Mouse (Mus musculus): ENCODE measurements around the gene Atp5d. TPM values are rescaled to one million over a fixed set of nuclear protein-coding genes. Genes with fewer than 3 reads are reported as not detected.
A peak's percentile ranks its signal among the peaks of the same experiment; 100 is the strongest.

The Atp5d gene
- total RNA-seq, 1 experiment = 226 TPM

- peaks cover 2 to 20% of the 10 kb centered on the region in 2 experiments; a peak in 2 of 4 replicates for H3K4me1 ChIP-seq (ENCODE audit: control insufficient read depth in 2 of 2, insufficient read depth in 2 of 2, low read length in 2 of 2, poor library complexity in 1 of 2)
- no peak overlapping the region for H3K27ac ChIP-seq (ENCODE audit: insufficient read depth, low read depth, low read length, poor library complexity, severe bottlenecking)
- TF ChIP-seq ZNF384 (IDR thresholded peaks at IDR 0.05; ENCODE audit: low read depth, low read length) (no peak), MAFK (IDR thresholded peaks at IDR 0.05; ENCODE audit: insufficient read depth, low read depth, low read length) (no peak), HCFC1 (IDR thresholded peaks at IDR 0.05; ENCODE audit: borderline replicate concordance, insufficient read depth, low read length) (no peak), CHD2 (IDR thresholded peaks at IDR 0.05; ENCODE audit: low read depth, low read length) (no peak), ZC3H11A (IDR thresholded peaks at IDR 0.05; ENCODE audit: borderline replicate concordance, low read depth, low read length) (no peak)
- no peak for DNase-seq (ENCODE audit: low read depth, low spot score)
- H3K36me3 ChIP-seq (ENCODE audit: control insufficient read depth, insufficient read depth, low read length, poor library complexity, severe bottlenecking) = no peaks in the 10 kb centered on the region
- no peaks in the 10 kb centered on the region for H3K9me3 ChIP-seq (ENCODE audit: control insufficient read depth, insufficient read depth, low read depth, low read length)
- in situ Hi-C loops (cut with MboI; ENCODE audit: low sequenced_read_pairs in 2 of 2, unreplicated experiment in 2 of 2) = no loop called here
- no peak overlapping the region for H3K9ac ChIP-seq (ENCODE audit: insufficient read depth, low read depth, low read length, poor library complexity, severe bottlenecking)
- H3K4me3 ChIP-seq (ENCODE audit: insufficient read depth in 1 of 2, low read depth in 1 of 2, low read length in 2 of 2, poor library complexity in 1 of 2, severe bottlenecking in 1 of 2) = peak overlapping the region; percentile 47 to 55; a peak in 2 of 4 replicates
Observed at GRCm38 (mm10) chr10:80189999-80190398, 51.6 kb downstream of the Atp5d start.

- no peak overlapping the region for H3K27ac ChIP-seq (ENCODE audit: insufficient read depth, low read depth, low read length, poor library complexity, severe bottlenecking)
- DNase-seq (ENCODE audit: low read depth, low spot score) = no peak
- no peaks in the 10 kb centered on the region for H3K9me3 ChIP-seq (ENCODE audit: control insufficient read depth, insufficient read depth, low read depth, low read length)
- H3K4me1 ChIP-seq (ENCODE audit: control insufficient read depth in 2 of 2, insufficient read depth in 2 of 2, low read length in 2 of 2, poor library complexity in 1 of 2) = peaks cover 2 to 20% of the 10 kb centered on the region in 2 experiments; a peak in 2 of 4 replicates
- H3K36me3 ChIP-seq (ENCODE audit: control insufficient read depth, insufficient read depth, low read length, poor library complexity, severe bottlenecking) = no peaks in the 10 kb centered on the region
- H3K9ac ChIP-seq (ENCODE audit: insufficient read depth, low read depth, low read length, poor library complexity, severe bottlenecking) = 0 out of 2 replicates have a peak overlapping the region, but pooled peaks have one; percentile 15
- in situ Hi-C loops (cut with MboI; ENCODE audit: low sequenced_read_pairs in 2 of 2, unreplicated experiment in 2 of 2) = no loop called here
- peak overlapping the region; percentile 47 to 55 for H3K4me3 ChIP-seq (ENCODE audit: insufficient read depth in 1 of 2, low read depth in 1 of 2, low read length in 2 of 2, poor library complexity in 1 of 2, severe bottlenecking in 1 of 2)
- TF ChIP-seq ZNF384 (IDR thresholded peaks at IDR 0.05; ENCODE audit: low read depth, low read length) (no peak), ZC3H11A (IDR thresholded peaks at IDR 0.05; ENCODE audit: borderline replicate concordance, low read depth, low read length) (no peak), HCFC1 (IDR thresholded peaks at IDR 0.05; ENCODE audit: borderline replicate concordance, insufficient read depth, low read length) (no peak), MAFK (IDR thresholded peaks at IDR 0.05; ENCODE audit: insufficient read depth, low read depth, low read length) (no peak), CHD2 (IDR thresholded peaks at IDR 0.05; ENCODE audit: low read depth, low read length) (no peak)
Observed at GRCm38 (mm10) chr10:80190491-80191051, 52.1 kb downstream of the Atp5d start.

- peaks cover 0 to 10% of the 10 kb centered on the region in 2 experiments; a peak in 2 of 4 replicates for H3K4me1 ChIP-seq (ENCODE audit: control insufficient read depth in 2 of 2, insufficient read depth in 2 of 2, low read length in 2 of 2, poor library complexity in 1 of 2)
- no peaks in the 10 kb centered on the region for H3K36me3 ChIP-seq (ENCODE audit: control insufficient read depth, insufficient read depth, low read length, poor library complexity, severe bottlenecking)
- H3K9me3 ChIP-seq (ENCODE audit: control insufficient read depth, insufficient read depth, low read depth, low read length) = no peaks in the 10 kb centered on the region
- H3K27ac ChIP-seq (ENCODE audit: insufficient read depth, low read depth, low read length, poor library complexity, severe bottlenecking) = no peak overlapping the region
- no peak for DNase-seq (ENCODE audit: low read depth, low spot score)
- in situ Hi-C loops (cut with MboI; ENCODE audit: low sequenced_read_pairs in 2 of 2, unreplicated experiment in 2 of 2) = no loop called here
- TF ChIP-seq ZNF384 (IDR thresholded peaks at IDR 0.05; ENCODE audit: low read depth, low read length) (no peak), MAFK (IDR thresholded peaks at IDR 0.05; ENCODE audit: insufficient read depth, low read depth, low read length) (no peak), HCFC1 (IDR thresholded peaks at IDR 0.05; ENCODE audit: borderline replicate concordance, insufficient read depth, low read length) (no peak), CHD2 (IDR thresholded peaks at IDR 0.05; ENCODE audit: low read depth, low read length) (no peak), ZC3H11A (IDR thresholded peaks at IDR 0.05; ENCODE audit: borderline replicate concordance, low read depth, low read length) (no peak)
- H3K9ac ChIP-seq (ENCODE audit: insufficient read depth, low read depth, low read length, poor library complexity, severe bottlenecking) = no peak overlapping the region
- H3K4me3 ChIP-seq (ENCODE audit: insufficient read depth in 1 of 2, low read depth in 1 of 2, low read length in 2 of 2, poor library complexity in 1 of 2, severe bottlenecking in 1 of 2) = no peak overlapping the region
Observed at GRCm38 (mm10) chr10:80193976-80194375, 55.5 kb downstream of the Atp5d start.

- Histone ChIP-seq H3K4me3 (ENCODE audit: insufficient read depth in 1 of 2, low read depth in 1 of 2, low read length in 2 of 2, poor library complexity in 1 of 2, severe bottlenecking in 1 of 2) (no peak overlapping the region), H3K9me3 (ENCODE audit: control insufficient read depth, insufficient read depth, low read depth, low read length) (no peaks in the 10 kb centered on the region), H3K27ac (ENCODE audit: insufficient read depth, low read depth, low read length, poor library complexity, severe bottlenecking) (no peak overlapping the region), H3K4me1 (ENCODE audit: control insufficient read depth in 2 of 2, insufficient read depth in 2 of 2, low read length in 2 of 2, poor library complexity in 1 of 2) (peaks cover 0 to 10% of the 10 kb centered on the region in 2 experiments; a peak in 2 of 4 replicates), H3K9ac (ENCODE audit: insufficient read depth, low read depth, low read length, poor library complexity, severe bottlenecking) (no peak overlapping the region), H3K36me3 (ENCODE audit: control insufficient read depth, insufficient read depth, low read length, poor library complexity, severe bottlenecking) (no peaks in the 10 kb centered on the region)
- TF ChIP-seq MAFK (IDR thresholded peaks at IDR 0.05; ENCODE audit: insufficient read depth, low read depth, low read length) (no peak), ZNF384 (IDR thresholded peaks at IDR 0.05; ENCODE audit: low read depth, low read length) (no peak), HCFC1 (IDR thresholded peaks at IDR 0.05; ENCODE audit: borderline replicate concordance, insufficient read depth, low read length) (no peak), CHD2 (IDR thresholded peaks at IDR 0.05; ENCODE audit: low read depth, low read length) (no peak), ZC3H11A (IDR thresholded peaks at IDR 0.05; ENCODE audit: borderline replicate concordance, low read depth, low read length) (no peak)
- no peak for DNase-seq (ENCODE audit: low read depth, low spot score)
- in situ Hi-C loops (cut with MboI; ENCODE audit: low sequenced_read_pairs in 2 of 2, unreplicated experiment in 2 of 2) = no loop called here
Observed at GRCm38 (mm10) chr10:80194441-80194840, 56.0 kb downstream of the Atp5d start.

Other genes starting within 250 kb of the Atp5d start
- not detected in 2 replicates for gene Cfd, start 247.8 kb upstream of the Atp5d start, total RNA-seq (2012; rRNA removed)
- 21.0 and 24.9 TPM in 2 replicates for gene Med16, start 229.7 kb upstream of the Atp5d start, total RNA-seq (2012; rRNA removed)
- 2.3 and 8.3 TPM in 2 replicates for gene Gm26602, start 227.8 kb upstream of the Atp5d start, total RNA-seq (2012; rRNA removed)
- gene Kiss1r, start 221.7 kb upstream of the Atp5d start, total RNA-seq (2012; rRNA removed) = 0.85 and 2.4 TPM in 2 replicates
- 24.0 and 28.2 TPM in 2 replicates for gene R3hdm4, start 217.4 kb upstream of the Atp5d start, total RNA-seq (2012; rRNA removed)
- gene Arid3a, start 211.6 kb upstream of the Atp5d start, total RNA-seq (2012; rRNA removed) = 10.8 and 16.3 TPM in 2 replicates
- gene Wdr18, start 178.5 kb upstream of the Atp5d start, total RNA-seq (2012; rRNA removed) = 155 and 195 TPM in 2 replicates
- gene Grin3b, start 167.9 kb upstream of the Atp5d start, total RNA-seq (2012; rRNA removed) = 0.36 and 0.74 TPM in 2 replicates
- gene Tmem259, start 154.3 kb upstream of the Atp5d start, total RNA-seq (2012; rRNA removed) = 127 and 220 TPM in 2 replicates
- gene Cnn2, start 150.0 kb upstream of the Atp5d start, total RNA-seq (2012; rRNA removed) = 94.1 and 159 TPM in 2 replicates
- gene Abca7, start 142.1 kb upstream of the Atp5d start, total RNA-seq (2012; rRNA removed) = 8.8 and 18.9 TPM in 2 replicates
- gene Arhgap45, start 122.0 kb upstream of the Atp5d start, total RNA-seq (2012; rRNA removed) = 17.0 and 20.9 TPM in 2 replicates
- 266 and 293 TPM in 2 replicates for gene Polr2e, start 98.8 kb upstream of the Atp5d start, total RNA-seq (2012; rRNA removed)
- 1,456 and 1,919 TPM in 2 replicates for gene Gpx4, start 91.5 kb upstream of the Atp5d start, total RNA-seq (2012; rRNA removed)
- gene Sbno2, start 33.1 kb upstream of the Atp5d start, total RNA-seq (2012; rRNA removed) = 36.6 and 49.3 TPM in 2 replicates
- gene Stk11, start 22.8 kb upstream of the Atp5d start, total RNA-seq (2012; rRNA removed) = 124 and 141 TPM in 2 replicates
- gene Cbarp, start 2.2 kb downstream of the Atp5d start, total RNA-seq (2012; rRNA removed) = 20.9 and 41.0 TPM in 2 replicates
- gene Midn, start 9.6 kb downstream of the Atp5d start, total RNA-seq (2012; rRNA removed) = 38.3 and 42.6 TPM in 2 replicates
- 69.6 and 105 TPM in 2 replicates for gene Cirbp, start 27.4 kb downstream of the Atp5d start, total RNA-seq (2012; rRNA removed)
- gene 1600002K03Rik, start 34.3 kb downstream of the Atp5d start, total RNA-seq (2012; rRNA removed) = 25.4 and 31.2 TPM in 2 replicates
- gene Efna2, start 40.9 kb downstream of the Atp5d start, total RNA-seq (2012; rRNA removed) = 2.7 and 3.4 TPM in 2 replicates
- gene Mum1, start 87.8 kb downstream of the Atp5d start, total RNA-seq (2012; rRNA removed) = 80.8 and 115 TPM in 2 replicates
- gene Ndufs7, start 110.5 kb downstream of the Atp5d start, total RNA-seq (2012; rRNA removed) = 205 and 290 TPM in 2 replicates
- 2.9 and 3.0 TPM in 2 replicates for gene Gamt, start 122.4 kb downstream of the Atp5d start, total RNA-seq (2012; rRNA removed)
- 121 and 154 TPM in 2 replicates for gene Dazap1, start 122.9 kb downstream of the Atp5d start, total RNA-seq (2012; rRNA removed)
- gene Rps15, start 153.8 kb downstream of the Atp5d start, total RNA-seq (2012; rRNA removed) = 2,505 and 2,820 TPM in 2 replicates
- 4.4 and 4.6 TPM in 2 replicates for gene Apc2, start 157.3 kb downstream of the Atp5d start, total RNA-seq (2012; rRNA removed)
- gene 2310011J03Rik, start 181.9 kb downstream of the Atp5d start, total RNA-seq (2012; rRNA removed) = 29.6 and 33.4 TPM in 2 replicates
- 1.4 and 3.3 TPM in 2 replicates for gene Pcsk4, start 190.9 kb downstream of the Atp5d start, total RNA-seq (2012; rRNA removed)
- 13.3 and 21.8 TPM in 2 replicates for gene Reep6, start 191.3 kb downstream of the Atp5d start, total RNA-seq (2012; rRNA removed)
- 2.1 and 2.4 TPM in 2 replicates for gene Adamtsl5, start 209.8 kb downstream of the Atp5d start, total RNA-seq (2012; rRNA removed)
- 6.0 and 17.4 TPM in 2 replicates for gene Plk5, start 217.8 kb downstream of the Atp5d start, total RNA-seq (2012; rRNA removed)
- 27.1 and 28.9 TPM in 2 replicates for gene Mex3d, start 249.0 kb downstream of the Atp5d start, total RNA-seq (2012; rRNA removed)